Mouse (Mus musculus) thymus, adult 18-20 months (tissue): ENCODE results near the gene Zfp185.
"Not testable (repeated sequence)": the region's sequence is repeated elsewhere in the genome, so short reads cannot be mapped to it uniquely, and the experiment has no call there.

Experiments
- DNase-seq, 2 experiments: peaks; one replicate each; pipeline ENCODE4 v3.0.0; 2022; ENCODE audit warnings: mixed read lengths in 2 of 2

The Zfp185 gene

GRCm38 (mm10) chrX:73063512-73064414 is 76.6 kb downstream of the Zfp185 start:
- no peak for DNase-seq

- no peak for DNase-seq
Measured at GRCm38 (mm10) chrX:73064415-73064793, 77.3 kb downstream of the Zfp185 start, which contains the start of gene Pnma3. Gene Pnma3 (plus strand): TSS chrX:73064787.

- DNase-seq = not testable (repeated sequence)
Measured at GRCm38 (mm10) chrX:73066765-73067312, 79.7 kb downstream of the Zfp185 start.
